28 mouse cellular contexts compared by ENCODE assay signal in genomic region chr7:139270738-139271137, GRCm38 (mm10). TPM values are rescaled to one million over a fixed set of nuclear protein-coding genes. Genes with fewer than 3 reads are reported as not detected.
"Had no signal": no experiment of that assay in that cellular context is flagged by ENCODE, and none has a peak within 500 bp of the region (broad histone marks: within the 10 kb centered on the region; RNA-seq: fewer than 3 reads in every experiment).

No protein-coding gene starts in this region.

- DNase-seq: cerebellum, adult 2 months; cerebellum, adult 8-10 months; cerebellum, adult 9-10 months; cerebellum, adult 9-11 months; cerebellum, postnatal 10 days; cerebellum, postnatal 14 days; cerebellum, postnatal 25 days; cerebellum, postnatal 36 days; embryo, embryonic 11 days; forebrain, postnatal 0 days; gastrocnemius, postnatal 10 days; gastrocnemius, postnatal 14 days; gastrocnemius, postnatal 25 days; gastrocnemius, postnatal 36 days; heart, adult 11 months; heart, adult 18-20 months; heart, adult 2 months had no signal

- H3K27ac ChIP-seq: embryonic facial prominence, embryonic 10.5 days; embryonic facial prominence, embryonic 12.5 days; embryonic facial prominence, embryonic 13.5 days; embryonic facial prominence, embryonic 15.5 days; forebrain, embryonic 10.5 days; forebrain, embryonic 12.5 days; forebrain, embryonic 13.5 days; forebrain, embryonic 15.5 days; heart, adult 2 months had no signal

- H3K4me3 ChIP-seq: embryonic facial prominence, embryonic 10.5 days; embryonic facial prominence, embryonic 12.5 days; embryonic facial prominence, embryonic 13.5 days; embryonic facial prominence, embryonic 15.5 days; erythroblast, embryonic 14.5 days; forebrain, embryonic 10.5 days; forebrain, embryonic 12.5 days; forebrain, embryonic 13.5 days; forebrain, embryonic 15.5 days; heart, adult 2 months had no signal

RNA-seq across cellular contexts. Expression of gene Stk32c, which starts 57.6 kb away (rescaled TPM):
- total RNA-seq: common myeloid progenitor, adult 5-6 weeks; granulocyte monocyte progenitor cell, adult 5-6 weeks had no signal
